Mouse (Mus musculus): ENCODE measurements around the gene Bean1.
A peak's percentile ranks its signal among the peaks of the same experiment; 100 is the strongest.

The Bean1 gene

DNA sequence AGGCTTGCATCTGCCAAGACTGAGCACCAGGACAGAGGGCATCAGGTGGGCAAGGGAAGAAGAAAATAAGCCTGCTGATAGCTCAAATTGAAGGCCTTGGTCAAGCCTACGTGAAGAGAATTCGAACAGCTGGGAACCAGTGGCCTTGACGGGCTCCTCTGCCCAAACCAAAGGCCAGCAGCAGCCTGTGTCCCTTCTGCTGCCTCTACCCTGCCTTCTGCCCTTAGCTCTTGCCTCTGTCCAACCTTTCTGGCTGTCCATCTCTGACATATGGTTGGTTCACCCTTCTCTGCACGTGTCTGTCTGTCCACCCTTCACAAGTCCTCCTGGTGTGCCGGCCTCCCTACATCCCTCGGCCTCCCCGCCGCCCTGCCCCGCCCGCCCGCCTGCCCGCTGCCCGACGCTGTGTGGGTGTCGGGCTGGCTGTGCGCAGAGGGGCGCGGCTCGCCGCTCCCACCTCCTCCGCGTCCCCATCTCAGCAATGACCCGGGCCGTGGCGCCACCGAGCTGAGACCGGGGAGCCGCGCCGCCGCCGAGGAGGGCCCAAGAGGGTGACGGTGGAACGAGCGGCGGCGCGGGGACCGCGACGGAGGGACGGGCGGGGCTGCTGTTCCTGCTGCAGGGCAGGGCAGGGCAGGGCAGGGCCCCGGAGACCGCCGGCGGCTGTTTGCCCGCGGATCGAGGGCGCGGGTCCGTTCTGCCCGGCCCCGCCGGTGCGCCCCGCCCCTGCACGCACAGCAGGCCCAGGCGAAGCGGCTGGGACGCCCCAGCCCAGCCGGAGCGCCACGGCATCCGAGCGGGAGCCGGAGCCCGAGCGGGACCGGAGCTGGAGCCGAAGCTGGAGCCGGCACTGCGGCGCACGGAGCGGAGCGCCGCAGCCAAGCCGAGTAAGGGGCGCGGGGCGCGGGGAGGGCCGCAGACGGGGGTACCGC lies at the start of gene Bean1:
Gene Bean1 (plus strand): TSS at position 325 of the 932 bp plus-strand sequence.
- DNase-seq (ENCODE audit: low spot score) = no peak

GRCm38 (mm10) chr8:104121640-104122416 lies 48.4 kb upstream of the Bean1 start:
- DNase-seq (ENCODE audit: low spot score) = no peak

DNA sequence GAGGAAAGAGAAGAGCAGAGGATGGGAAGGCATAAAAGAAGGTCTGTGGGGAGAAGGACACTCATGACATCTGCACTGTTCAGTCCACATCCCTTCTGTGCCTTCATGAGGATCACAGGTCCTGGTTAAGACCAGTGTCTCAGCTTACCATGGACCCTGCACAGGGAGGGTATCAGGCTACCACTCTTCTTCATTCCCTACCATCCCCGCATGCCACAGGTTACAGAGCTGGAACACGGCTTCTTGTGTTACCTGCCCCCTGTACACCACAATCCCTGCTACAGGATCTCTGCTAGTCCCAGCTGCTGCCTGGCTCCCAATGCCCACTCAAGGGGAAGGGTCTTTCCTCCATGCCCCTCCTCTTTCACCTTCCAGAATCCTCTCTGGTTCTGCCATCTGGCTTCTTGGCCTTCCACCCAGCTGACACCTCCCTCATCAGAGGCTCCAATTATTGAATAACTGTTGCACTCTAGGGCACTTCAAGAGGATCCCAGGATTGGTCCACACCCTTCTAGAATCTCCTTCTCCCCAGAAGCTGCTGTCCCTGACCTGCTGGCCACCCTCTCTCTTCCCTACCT lies 47.1 kb upstream of the Bean1 start:
- DNase-seq (ENCODE audit: low spot score) = no peak

DNA sequence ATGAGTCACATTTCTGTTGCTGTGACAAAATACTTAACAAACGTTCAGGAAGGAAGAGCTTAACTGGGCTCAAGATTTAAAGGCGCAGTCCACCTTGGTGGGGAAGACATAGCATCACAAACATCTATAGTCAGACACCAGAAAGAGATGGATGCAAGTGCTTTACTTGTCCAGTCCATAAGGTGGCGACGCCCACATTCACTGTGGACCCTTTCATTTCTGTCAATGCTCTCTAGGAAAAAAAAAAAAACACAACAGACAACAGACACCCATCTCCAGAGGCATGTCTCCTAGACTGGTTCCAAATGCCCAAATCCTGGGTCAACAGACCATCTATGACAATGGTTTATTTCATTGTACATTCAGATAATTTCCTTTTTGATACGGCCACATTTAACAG lies 45.7 kb upstream of the Bean1 start:
- DNase-seq (ENCODE audit: low spot score) = no peak

- no peak for DNase-seq (ENCODE audit: low spot score)
These were observed 42.9 kb upstream of the Bean1 start for GRCm38 (mm10) chr8:104127160-104127883.

DNA sequence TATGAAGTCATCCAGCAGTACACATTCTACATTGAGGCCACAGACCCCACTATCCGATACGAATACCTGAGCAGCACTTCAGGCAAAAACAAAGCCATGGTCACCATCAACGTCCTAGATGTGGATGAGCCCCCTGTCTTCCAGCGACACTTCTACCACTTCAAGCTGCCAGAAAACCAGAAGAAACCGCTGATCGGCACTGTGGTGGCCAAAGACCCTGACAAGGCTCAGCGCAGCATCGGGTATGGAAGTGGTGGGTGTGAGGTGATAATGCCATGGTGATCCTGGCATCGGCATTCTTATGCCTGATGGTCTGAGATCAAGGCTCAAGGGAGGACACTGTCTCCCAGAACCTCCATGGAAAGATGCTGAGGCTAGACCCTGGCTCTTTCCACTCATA lies 39.3 kb upstream of the Bean1 start:
- DNase-seq (ENCODE audit: low spot score) = no peak

- DNase-seq (ENCODE audit: low spot score) = no peak
These were observed 38.7 kb upstream of the Bean1 start for GRCm38 (mm10) chr8:104131414-104131975.

DNA sequence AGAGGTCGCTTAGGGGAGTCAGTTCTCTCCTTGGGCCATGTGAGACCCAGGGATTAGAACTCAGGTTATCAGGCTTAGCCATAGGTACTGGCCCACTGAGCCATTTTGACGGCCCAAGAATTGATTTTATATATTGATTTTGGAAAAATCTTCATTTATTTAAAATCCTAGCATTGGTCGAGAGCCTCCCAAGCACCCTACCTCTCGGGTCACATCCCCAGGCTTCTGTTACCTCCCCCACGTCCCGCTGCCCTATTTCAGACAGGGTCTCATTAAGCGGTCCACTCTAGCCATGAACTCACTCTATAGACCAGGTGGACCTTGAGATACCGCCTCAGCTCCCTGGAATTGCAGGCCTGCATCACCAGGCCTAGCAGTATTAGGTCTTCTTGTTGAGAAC lies 35.7 kb upstream of the Bean1 start:
- DNase-seq (ENCODE audit: low spot score) = no peak

- DNase-seq (ENCODE audit: low spot score) = no peak
These were observed 34.0 kb upstream of the Bean1 start for GRCm38 (mm10) chr8:104136277-104136676.

DNA sequence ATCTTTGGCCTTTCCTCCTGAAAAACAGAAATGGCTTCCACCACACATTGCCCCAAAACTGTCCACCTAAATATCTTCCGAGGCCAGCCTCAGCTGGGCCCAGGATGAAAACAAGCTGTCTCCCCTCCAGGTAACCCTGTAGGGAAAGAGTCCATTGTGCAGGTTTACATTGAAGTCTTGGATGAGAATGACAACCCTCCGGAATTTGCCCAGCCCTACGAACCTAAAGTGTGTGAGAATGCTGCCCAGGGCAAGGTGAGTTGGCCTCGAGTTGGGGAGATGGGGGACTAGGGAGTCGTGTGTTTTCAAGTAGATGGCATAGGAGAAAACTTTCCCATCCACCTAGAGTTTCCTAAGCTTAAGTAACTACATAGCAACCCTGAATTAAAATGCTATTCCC lies 32.6 kb upstream of the Bean1 start:
- DNase-seq (ENCODE audit: low spot score) = no peak

DNA sequence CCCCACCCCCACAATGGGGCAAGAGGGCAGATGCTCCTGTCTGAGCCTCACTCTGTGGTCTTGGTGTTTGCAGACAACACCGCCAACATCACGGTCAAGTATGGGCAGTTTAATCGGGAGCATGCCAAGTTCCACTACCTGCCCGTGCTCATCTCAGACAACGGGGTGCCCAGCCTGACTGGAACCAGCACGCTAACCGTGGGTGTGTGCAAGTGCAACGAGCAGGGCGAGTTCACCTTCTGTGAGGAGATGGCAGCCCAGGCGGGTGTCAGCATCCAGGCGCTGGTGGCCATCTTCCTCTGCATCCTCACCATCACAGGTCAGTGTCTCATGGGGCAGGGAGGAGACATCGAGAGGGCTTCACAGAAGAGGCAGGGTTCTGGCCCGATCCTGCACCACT lies 29.6 kb upstream of the Bean1 start:
- no peak for DNase-seq (ENCODE audit: low spot score)

DNA sequence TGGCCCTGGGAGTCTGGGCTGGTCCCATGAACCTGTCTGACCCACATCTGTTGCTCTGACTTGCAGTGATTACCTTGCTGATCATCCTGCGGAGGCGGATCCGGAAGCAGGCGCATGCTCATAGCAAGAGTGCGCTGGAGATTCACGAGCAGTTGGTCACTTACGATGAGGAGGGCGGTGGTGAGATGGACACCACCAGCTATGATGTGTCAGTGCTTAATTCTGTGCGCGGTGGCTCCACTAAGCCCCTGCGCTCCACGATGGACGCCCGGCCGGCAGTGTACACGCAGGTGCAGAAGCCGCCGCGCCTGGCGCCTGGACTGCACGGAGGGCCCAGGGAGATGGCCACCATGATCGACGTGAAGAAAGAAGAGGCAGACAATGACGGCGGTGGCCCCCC lies 27.8 kb upstream of the Bean1 start:
- no peak for DNase-seq (ENCODE audit: low spot score)

GRCm38 (mm10) chr8:104143379-104143778 lies 26.9 kb upstream of the Bean1 start:
- DNase-seq (ENCODE audit: low spot score) = no peak

GRCm38 (mm10) chr8:104144434-104145216 lies 25.6 kb upstream of the Bean1 start:
- DNase-seq (ENCODE audit: low spot score) = no peak

DNA sequence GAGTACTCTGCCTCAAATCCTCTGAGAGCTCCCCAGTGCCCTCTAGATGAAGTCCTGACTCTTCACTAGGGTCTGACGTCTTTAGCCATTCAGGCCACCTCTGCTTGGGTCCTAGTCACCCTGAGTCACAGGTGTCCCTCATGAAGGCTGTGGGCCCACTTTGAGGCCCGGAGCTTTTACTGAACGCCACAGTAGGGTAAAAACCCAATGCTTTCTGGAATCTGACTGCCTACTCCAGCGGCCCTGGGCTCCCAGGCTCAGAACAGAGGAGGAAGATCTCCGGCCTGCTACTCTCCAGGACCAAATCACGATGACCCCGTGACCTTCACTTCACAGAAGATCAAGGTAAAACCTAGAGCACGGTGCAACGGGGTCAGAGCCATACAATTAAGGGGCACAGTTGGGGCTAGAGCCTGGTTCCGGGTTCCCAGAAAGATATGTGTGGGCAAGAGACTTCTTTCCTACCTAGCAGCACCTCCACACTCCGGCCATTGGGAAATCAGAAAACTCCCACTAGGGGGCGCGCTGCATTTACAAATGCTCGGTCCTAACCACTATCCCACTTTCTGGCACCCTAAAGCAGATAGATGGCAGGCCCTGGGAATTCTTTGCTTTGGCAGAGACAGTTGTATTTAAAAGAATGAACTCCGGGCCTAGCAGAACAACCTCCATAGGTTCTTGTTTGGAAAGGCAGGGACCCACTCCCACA lies 24.1 kb upstream of the Bean1 start:
- DNase-seq (ENCODE audit: low spot score) = peak; percentile 80

DNA sequence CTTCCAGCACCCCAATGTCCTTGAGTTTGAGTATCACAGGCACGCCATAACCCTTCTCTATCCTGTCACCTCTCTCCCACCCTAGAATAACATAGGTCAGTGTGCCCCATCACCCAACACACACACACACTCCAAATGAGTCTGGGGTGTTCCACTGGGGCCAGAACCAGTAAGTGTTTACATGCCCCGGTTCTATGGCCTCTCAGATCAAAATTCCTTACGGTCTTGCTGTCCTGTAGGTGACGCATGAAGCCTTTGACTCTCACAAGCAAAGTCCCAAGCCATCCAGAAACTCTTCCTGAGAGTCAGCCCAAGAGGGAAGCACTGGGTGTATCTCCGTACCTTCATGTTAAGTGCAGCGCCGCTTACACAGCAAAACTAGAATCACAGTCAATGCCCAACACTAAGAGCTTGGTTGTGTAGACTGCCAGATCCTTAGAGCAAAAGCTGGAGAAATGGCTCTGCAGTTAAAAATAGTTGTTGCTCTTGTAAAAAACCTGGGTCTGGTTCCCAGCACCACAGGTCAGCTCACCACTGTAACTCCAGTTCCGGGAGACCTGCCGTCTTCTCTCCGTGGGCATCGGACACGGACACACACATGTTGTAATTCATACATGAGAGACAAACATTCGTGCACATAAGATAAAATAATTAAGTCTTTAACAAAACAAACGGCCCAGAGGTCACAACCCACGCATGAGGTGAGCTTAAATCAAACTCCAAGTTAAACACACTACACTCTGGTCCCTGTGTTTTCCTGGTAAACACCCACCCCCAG lies 23.3 kb upstream of the Bean1 start:
- no peak for DNase-seq (ENCODE audit: low spot score)

DNA sequence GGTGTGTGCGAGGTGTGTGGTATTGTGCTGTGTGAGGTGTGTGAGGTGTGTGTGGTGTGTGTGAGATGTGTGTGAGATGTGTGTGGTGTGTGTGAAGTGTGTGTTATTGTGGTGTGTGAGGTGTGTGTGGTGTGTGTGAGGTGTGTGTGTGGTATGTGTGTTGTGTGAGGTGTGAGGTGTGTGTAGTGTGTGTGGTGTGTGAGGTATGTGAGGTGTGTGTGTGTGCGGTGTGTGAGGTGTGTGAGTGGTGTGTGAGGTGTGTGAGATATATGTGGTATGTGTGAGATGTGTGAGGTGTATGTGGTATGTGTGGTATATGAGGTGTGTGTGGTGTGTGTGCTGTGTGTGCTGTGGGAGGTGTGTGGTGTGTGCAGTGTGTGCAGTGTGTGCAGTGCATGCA lies 22.3 kb upstream of the Bean1 start:
- no peak for DNase-seq (ENCODE audit: low spot score)

- DNase-seq (ENCODE audit: low spot score) = no peak
These were observed 9.5 kb upstream of the Bean1 start for GRCm38 (mm10) chr8:104160731-104161130.

DNA sequence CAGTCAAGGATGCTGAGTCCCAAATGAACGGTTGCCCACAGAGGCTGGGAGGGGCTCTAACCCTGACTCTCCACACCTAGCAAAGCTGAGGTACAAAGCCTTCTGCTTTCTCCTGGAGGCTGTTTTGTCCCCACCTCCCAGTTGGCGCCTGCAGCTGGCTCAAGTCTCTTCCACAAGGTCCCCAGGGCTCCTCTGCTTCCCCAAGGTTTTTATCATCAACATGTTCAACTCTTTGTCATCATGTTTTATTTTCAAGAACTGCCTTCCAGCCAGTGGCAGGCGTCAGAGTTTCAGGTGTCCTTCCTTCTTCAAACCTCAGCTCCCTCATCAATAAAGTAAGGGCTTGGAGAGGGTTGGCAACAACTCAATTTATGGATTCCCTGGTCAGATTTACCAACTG lies 781 bp upstream of the Bean1 start:
- DNase-seq (ENCODE audit: low spot score) = no peak

Measured in layer of hippocampus, adult 9-10 months (tissue).